Mouse (Mus musculus) kidney, adult 2 months (tissue): ENCODE measurements around the gene Eri3.

Source experiments
- CTCF ChIP-seq: fragments of 200-500 bp; conservative IDR thresholded peaks from 2 replicates; pipeline ENCODE4 v1.5.1; 2011; ENCODE audit warnings: low read depth, mild to moderate bottlenecking, control low read depth, low read length, moderate library complexity, mixed read lengths; ENCODE audit not compliant: insufficient read depth, insufficient read length
- POLR2A ChIP-seq: fragments of 200-500 bp; IDR thresholded peaks from one replicate; pipeline ENCODE4 v1.6.1; 2011; ENCODE audit warnings: low read depth, low read length, control low read depth

GRCm38 (mm10) chr4:117657646-117658045 lies 107.5 kb downstream of the Eri3 start:
- TF ChIP-seq CTCF (no peak), POLR2A (no peak)
